Mouse (Mus musculus) granulocyte monocyte progenitor cell, adult 5-6 weeks (primary cell): ENCODE measurements around the gene Aldh1l2. TPM values are rescaled to one million over a fixed set of nuclear protein-coding genes. Genes with fewer than 3 reads are reported as not detected.
"Not testable (repeated sequence)": the region's sequence is repeated elsewhere in the genome, so short reads cannot be mapped to it uniquely, and the experiment has no call there.

Experiments
- ATAC-seq: replicated peaks from 2 replicates; pipeline ENCODE4 v1.8.0; 2016; ENCODE audit warnings: mild to moderate bottlenecking, moderate TSS enrichment, inconsistent platforms; ENCODE audit not compliant: poor library complexity, severe bottlenecking
- total RNA-seq, 2 experiments: library from RNA; stranded (forward) in 1 of 2; stranded (reverse) in 1 of 2; fragments of 200-712, 200-1000 nt in 1 of 2; fragments of >200 nt in 1 of 2; fragmentation: Nextera tagmentation in 1 of 2; gene quantifications; 2 replicates each; pipeline ENCODE4 v1.2.3; 2014 to 2017

The Aldh1l2 gene
- total RNA-seq (2014; fragmentation: Nextera tagmentation): not detected in 2 replicates
- total RNA-seq (2017): not detected in 2 replicates

- peak; percentile 83 for ATAC-seq
Measured at GRCm38 (mm10) chr10:83533910-83534283, at the start of gene Aldh1l2. Gene Aldh1l2, minus strand, starts transcription at chr10:83534140.

GRCm38 (mm10) chr10:83565449-83566441 is 31.8 kb upstream of the Aldh1l2 start:
- peak; percentile 95 for ATAC-seq

DNA sequence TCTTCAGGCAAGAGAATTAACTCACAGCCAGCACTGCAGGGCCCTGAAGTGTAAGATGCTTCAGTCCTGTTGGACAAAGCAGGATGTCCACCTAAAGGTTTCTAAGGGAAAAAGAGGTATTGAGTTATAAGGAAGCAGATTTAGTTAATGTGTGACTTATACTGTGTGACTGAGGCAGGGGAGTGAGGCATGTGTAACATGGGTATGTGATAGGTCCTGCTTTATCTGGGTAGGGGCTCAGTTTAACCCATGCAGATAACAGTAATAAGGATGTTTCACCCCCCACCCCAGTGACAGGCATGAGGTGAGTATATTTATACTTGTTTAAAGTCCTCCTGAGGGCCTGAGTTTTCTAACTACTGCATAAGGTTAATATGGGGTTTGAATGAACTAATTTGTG is 29.1 kb upstream of the Aldh1l2 start:
- no peak for ATAC-seq

DNA sequence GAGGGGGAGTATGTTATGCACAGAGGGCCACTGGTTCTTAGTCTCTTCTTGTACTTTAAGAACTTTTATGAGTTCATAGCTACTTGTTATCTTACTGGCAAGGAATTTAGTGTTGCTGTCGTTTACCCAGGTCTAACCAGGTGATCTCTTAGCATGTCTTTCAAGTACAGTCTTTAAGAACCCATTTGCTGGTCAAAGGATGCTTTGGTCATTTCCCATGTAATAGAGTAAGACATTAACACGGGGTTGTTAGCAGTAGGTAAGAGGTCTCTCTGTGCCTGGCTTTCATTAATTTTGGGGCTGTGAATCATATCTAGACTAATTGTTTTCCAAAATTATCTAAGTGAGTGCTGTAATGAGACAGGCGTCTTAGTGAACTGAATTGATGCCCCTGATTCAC is 11.4 kb upstream of the Aldh1l2 start:
- ATAC-seq: no peak

DNA sequence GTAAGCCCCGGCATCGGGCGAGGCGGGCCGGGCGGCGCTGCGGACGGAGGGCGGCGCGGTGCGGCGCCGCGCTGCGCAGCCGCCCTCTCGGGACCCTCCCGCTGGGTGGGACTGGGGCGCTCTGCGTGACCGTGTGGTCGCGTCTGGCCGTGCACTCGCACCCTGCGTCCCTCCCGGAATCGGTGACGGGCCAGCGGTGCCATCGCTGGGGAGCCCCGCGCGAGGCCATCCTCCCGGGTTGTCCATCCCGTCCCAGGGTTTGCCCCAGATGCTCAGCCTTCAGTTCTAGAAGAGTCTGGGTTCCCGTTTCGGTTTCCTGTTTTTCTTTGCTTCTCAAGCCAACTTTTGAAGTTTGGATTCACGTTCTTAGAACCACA is 10.2 kb upstream of the Aldh1l2 start:
- peak; percentile 68 for ATAC-seq

DNA sequence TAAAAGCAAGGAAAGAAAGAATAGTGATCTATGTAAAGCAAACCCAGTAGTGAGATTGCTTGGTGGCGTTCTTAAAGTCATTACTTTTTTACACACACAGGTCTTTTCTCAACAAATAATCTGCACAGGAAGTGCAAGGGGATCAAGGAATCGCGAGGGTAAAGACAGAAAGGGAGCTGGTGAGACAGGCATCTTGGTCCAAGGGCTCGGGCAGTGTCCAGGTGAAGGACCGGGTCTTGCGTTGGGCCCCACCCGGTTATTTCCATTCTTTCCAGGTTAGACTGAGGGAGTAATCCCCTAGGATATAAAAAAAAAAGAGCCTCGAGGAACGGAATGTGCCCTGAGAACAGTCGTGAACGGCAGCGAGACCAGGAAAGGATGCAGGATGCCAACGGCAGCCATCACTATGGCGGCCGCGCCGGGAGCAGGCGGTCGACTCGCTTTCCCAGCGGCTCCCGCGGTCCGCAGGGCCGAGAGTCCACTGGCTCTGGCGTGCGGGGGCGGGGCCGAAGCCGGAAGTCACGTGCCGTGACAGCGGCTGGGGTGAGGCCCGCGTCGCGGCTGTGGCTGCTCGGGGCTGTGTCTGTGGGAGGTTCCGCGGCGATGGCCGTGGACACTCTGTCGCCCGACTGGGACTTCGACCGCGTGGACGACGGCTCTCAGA is 9.6 kb upstream of the Aldh1l2 start, which contains the start of gene Washc4:
Gene Washc4 (plus strand): TSS at position 314 of the 664 bp plus-strand sequence.
- peak; percentile 98 for ATAC-seq

- no peak for ATAC-seq
Measured at GRCm38 (mm10) chr10:83542241-83542640, 8.3 kb upstream of the Aldh1l2 start.

- no peak for ATAC-seq
Measured at GRCm38 (mm10) chr10:83540092-83540491, 6.2 kb upstream of the Aldh1l2 start.

DNA sequence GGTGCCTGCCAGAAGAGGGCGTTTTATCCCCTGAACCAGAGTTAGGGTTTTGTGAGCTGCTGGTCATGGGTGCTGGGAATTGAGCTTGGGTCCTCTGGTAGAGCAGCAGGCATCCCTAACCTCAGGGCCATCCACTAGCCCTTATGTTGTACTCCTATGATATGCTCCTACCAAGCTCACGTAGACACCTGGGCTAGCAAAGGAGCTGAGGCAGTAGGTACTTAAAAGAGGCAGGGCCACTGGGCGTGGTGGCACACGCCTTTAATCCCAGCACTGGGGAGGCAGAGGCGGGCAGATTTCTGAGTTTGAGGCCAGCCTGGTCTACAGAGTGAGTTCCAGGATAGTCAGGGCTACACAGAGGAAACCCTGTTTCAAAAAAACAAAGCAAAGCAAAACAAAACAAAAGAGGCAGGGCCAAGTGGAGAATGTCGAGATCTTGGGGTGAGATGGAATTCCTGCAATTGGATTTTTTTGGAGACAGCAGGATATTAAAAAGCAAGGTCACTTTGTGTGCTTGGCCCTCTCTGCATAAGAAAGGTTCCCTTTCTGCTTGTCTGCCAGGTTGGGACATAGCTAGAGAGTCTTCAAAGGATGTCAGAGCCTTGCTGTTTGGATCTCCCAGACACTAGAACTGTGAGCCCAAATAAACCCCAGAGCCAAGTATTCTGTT is 5.5 kb upstream of the Aldh1l2 start:
- ATAC-seq: no peak

GRCm38 (mm10) chr10:83536436-83536835 is 2.5 kb upstream of the Aldh1l2 start:
- no peak for ATAC-seq

- ATAC-seq: peak; percentile 77
Measured at GRCm38 (mm10) chr10:83533258-83533909, 556 bp downstream of the Aldh1l2 start.

DNA sequence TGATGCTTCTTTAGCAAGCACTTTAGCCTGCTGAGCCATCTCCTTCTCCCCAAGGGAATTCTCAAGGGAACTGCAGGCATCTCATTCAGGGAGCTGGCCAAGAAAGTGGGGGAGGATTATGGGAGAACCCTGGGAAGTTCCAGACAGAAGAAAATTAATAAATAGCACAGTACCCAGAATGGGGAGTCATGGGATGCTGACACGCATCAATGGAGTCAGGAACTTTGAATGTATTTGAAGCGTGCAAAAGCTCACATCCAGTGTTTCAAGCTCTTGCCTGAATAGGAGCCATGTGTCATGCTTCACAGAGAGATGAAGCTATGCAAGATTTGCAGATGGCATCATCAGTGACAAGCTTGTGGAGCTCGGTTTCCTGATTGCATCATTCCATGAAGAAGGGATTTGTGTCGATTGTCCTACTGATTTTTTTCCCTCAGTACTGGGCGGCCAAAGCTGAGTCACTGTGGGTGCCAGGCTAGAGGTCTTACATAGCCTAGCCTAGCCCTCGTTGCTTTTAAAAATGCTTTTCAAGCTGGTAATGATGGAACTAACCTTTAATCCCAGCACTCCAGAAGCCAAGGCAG is 3.5 kb downstream of the Aldh1l2 start:
- peak; percentile 48 for ATAC-seq

- ATAC-seq: not testable (repeated sequence)
Measured at GRCm38 (mm10) chr10:83524238-83524637, 9.7 kb downstream of the Aldh1l2 start.

GRCm38 (mm10) chr10:83520990-83521389 is 12.9 kb downstream of the Aldh1l2 start:
- ATAC-seq: no peak; the same call in 1 of the 2 replicates

- ATAC-seq: no peak
Measured at GRCm38 (mm10) chr10:83513736-83514135, 20.2 kb downstream of the Aldh1l2 start.

- ATAC-seq: 0 out of 2 replicates have a peak, but pooled peaks have one; percentile 20
Measured at GRCm38 (mm10) chr10:83511304-83511703, 22.6 kb downstream of the Aldh1l2 start.

DNA sequence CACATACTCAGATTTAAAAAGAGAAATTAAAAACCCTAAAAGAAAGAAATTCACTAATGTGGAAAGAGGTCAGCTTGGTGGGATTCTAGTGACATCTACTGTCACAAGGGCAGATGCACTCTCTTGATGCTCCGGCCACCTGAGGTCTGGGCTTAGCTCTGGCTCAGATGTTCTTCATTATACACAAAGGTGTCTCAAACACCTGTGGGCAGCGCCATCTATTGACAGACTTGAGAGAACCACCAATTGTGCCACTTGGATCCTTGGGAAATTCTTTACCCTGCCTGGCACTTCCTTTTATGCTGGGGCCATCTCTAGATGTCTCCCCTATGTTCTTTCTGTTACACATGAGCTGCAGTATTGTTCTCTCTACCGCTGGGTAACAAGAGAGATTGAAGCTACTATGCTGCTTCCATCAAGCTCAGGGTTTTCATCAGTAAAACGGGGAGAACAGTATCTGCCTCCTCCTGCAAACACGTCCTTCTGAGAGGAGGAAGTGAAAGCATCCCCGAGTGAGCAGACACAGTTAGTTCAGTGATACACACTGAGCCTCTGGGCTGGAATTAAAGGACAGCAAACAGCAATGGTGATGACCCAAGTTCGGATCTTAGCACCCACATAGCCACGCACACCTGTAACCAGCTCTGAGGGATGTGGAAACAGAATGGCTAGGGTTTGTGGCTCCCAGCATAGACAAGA is 24.8 kb downstream of the Aldh1l2 start:
- peak; percentile 82 for ATAC-seq

GRCm38 (mm10) chr10:83497321-83497720 is 36.6 kb downstream of the Aldh1l2 start:
- ATAC-seq: no peak

DNA sequence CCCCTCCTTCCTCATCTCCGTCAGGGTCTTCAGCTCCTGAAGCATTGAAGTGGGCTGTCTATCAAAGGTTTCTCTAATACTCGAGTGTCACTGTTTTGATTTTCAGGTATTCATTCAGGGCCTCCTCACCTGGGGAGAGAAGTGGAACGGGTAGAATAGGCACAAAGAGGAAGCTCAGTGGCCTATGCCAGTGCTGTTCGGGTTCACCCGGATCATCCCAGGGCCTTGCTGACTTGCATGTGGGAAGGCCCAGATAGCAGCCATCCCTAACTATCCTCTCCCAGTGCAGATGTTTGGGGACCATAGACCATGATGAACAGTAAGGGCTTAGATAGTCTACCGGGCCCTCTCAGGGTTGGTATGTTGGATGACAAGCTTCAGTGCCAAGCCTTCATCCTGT is 43.4 kb downstream of the Aldh1l2 start:
- ATAC-seq: no peak
